Mouse (Mus musculus) limb, embryonic 11.5 days (tissue): Measurements from ENCODE around the gene Dchs2. TPM values are rescaled to one million over a fixed set of nuclear protein-coding genes. Genes with fewer than 3 reads are reported as not detected.

Source experiments
- ATAC-seq: fragments of 200-750 bp; cut with Nextera tagmentation; 2 replicates; pipeline ENCODE4 v1.8.0; 2017; ENCODE audit warnings: low read depth; ENCODE audit not compliant: insufficient number of reproducible peaks, low FRiP score, low TSS enrichment
- DNase-seq: peaks from one replicate; pipeline ENCODE4 v3.0.0-alpha.2; 2015; ENCODE audit warnings: low spot score
- H3K27ac ChIP-seq: fragments of 300-500 bp; sonication (generic); replicated peaks from 2 replicates; pipeline ENCODE4 v1.5.1; 2014; ENCODE audit warnings: low read depth, mild to moderate bottlenecking, low read length
- H3K27me3 ChIP-seq: fragments of 300-500 bp; sonication (generic); 2 replicates; pipeline ENCODE4 v1.6.1; 2014; ENCODE audit warnings: mild to moderate bottlenecking, low read length, mixed read lengths; ENCODE audit not compliant: control insufficient read depth, insufficient read depth
- H3K36me3 ChIP-seq: fragments of 300-500 bp; sonication (generic); 2 replicates; pipeline ENCODE4 v1.6.1; 2014; ENCODE audit warnings: mild to moderate bottlenecking, low read length, moderate library complexity, mixed read lengths; ENCODE audit not compliant: control insufficient read depth, insufficient read depth
- H3K4me1 ChIP-seq: fragments of 300-500 bp; sonication (generic); 2 replicates; pipeline ENCODE4 v1.6.1; 2014; ENCODE audit warnings: low read length, mixed read lengths; ENCODE audit not compliant: control insufficient read depth, insufficient read depth
- H3K4me2 ChIP-seq: fragments of 300-500 bp; sonication (generic); 2 replicates; pipeline ENCODE4 v1.6.1; 2014; ENCODE audit warnings: low read depth, mild to moderate bottlenecking, moderate library complexity; ENCODE audit not compliant: severe bottlenecking
- H3K4me3 ChIP-seq: fragments of 300-500 bp; sonication (generic); 2 replicates; pipeline ENCODE4 v1.5.1; 2014; ENCODE audit warnings: low read depth, low read length
- H3K9ac ChIP-seq: fragments of 300-500 bp; sonication (generic); 2 replicates; pipeline ENCODE4 v1.6.1; 2014; ENCODE audit warnings: mild to moderate bottlenecking, low read length
- H3K9me3 ChIP-seq: fragments of 300-500 bp; sonication (generic); 2 replicates; pipeline ENCODE4 v1.6.1; 2016; ENCODE audit warnings: low read length; ENCODE audit not compliant: control insufficient read depth
- WGBS: fragments of 180-500 bp; shearing (Covaris S2); extraction: QIAGEN DNeasy Blood & Tissue Kit; methylation state at CpG from one replicate; pipeline ENCODE4 v1.1.7; 2014; 5-methylcytosine and 5-hydroxymethylcytosine counted together
- polyA plus RNA-seq: library from polyadenylated mRNA; unstranded; fragments of >200 nt; fragmentation: Nextera tagmentation; extraction: Ambion mirVana; gene quantifications from 2 replicates; pipeline ENCODE4 v1.2.1, GENCODE M21; 2014

The Dchs2 gene
- 0.17 and 0.31 TPM in 2 replicates for polyA plus RNA-seq

GRCm38 (mm10) chr3:83127726-83128448, at the start of gene Dchs2:
Gene Dchs2 (plus strand): TSS chr3:83127948.
- Histone ChIP-seq H3K36me3 (no peaks in the 10 kb centered on the region), H3K9ac (peak within 1 kb of the TSS; percentile 58), H3K4me2 (peak within 1 kb of the TSS; percentile 94), H3K27me3 (peaks cover 47% of the 10 kb centered on the region), H3K4me1 (peaks cover 14% of the 10 kb centered on the region), H3K9me3 (no peaks in the 10 kb centered on the region), H3K27ac (no peak within 1 kb of the TSS), H3K4me3 (peak within 1 kb of the TSS; percentile 54)
- DNase-seq, result peak; percentile 59
- ATAC-seq, result peak; percentile 40; the same call in 1 of the 2 replicates
- WGBS, result under 1% methylated on average over 55 of the region's 55 CpGs

- 4% methylated on average over 11 of the region's 11 CpGs for WGBS
- 0 out of 2 replicates have a peak overlapping the region, but pooled peaks have one; percentile 16 for H3K4me3 ChIP-seq
- H3K27me3 ChIP-seq, result no peaks in the 10 kb centered on the region
- peak overlapping the region; percentile 48 for H3K4me2 ChIP-seq
- no peaks in the 10 kb centered on the region for H3K4me1 ChIP-seq
- peak; percentile 82 for DNase-seq
- no peak overlapping the region for H3K27ac ChIP-seq
- no peak overlapping the region for H3K9ac ChIP-seq
- no peaks in the 10 kb centered on the region for H3K9me3 ChIP-seq
- no peak for ATAC-seq
- H3K36me3 ChIP-seq, result no peaks in the 10 kb centered on the region
These were observed 47.1 kb upstream of the Dchs2 start for GRCm38 (mm10) chr3:83080567-83081055.

GRCm38 (mm10) chr3:83097586-83097985, 30.2 kb upstream of the Dchs2 start:
- no peak for ATAC-seq

GRCm38 (mm10) chr3:83098546-83099034, 29.2 kb upstream of the Dchs2 start:
- H3K9me3 ChIP-seq, result no peaks in the 10 kb centered on the region
- no peak overlapping the region for H3K27ac ChIP-seq
- ATAC-seq (no peak), DNase-seq (no peak)
- H3K4me1 ChIP-seq, result 0 out of 2 replicates have a peak, but pooled peaks cover 3% of the 10 kb centered on the region
- no peak overlapping the region for H3K9ac ChIP-seq
- H3K4me2 ChIP-seq, result 0 out of 2 replicates have a peak overlapping the region, but pooled peaks have one; percentile 7
- H3K4me3 ChIP-seq, result no peak overlapping the region
- WGBS, result 34% methylated on average over 14 of the region's 14 CpGs
- no peaks in the 10 kb centered on the region for H3K27me3 ChIP-seq
- no peaks in the 10 kb centered on the region for H3K36me3 ChIP-seq

More at GRCm38 (mm10) chr3:83097586-83097985, 30.2 kb upstream of the Dchs2 start:
- Histone ChIP-seq H3K9me3 (no peaks in the 10 kb centered on the region), H3K27me3 (no peaks in the 10 kb centered on the region), H3K9ac (no peak overlapping the region), H3K27ac (no peak overlapping the region), H3K4me2 (no peak overlapping the region), H3K4me1 (0 out of 2 replicates have a peak, but pooled peaks cover 3% of the 10 kb centered on the region), H3K4me3 (no peak overlapping the region), H3K36me3 (no peaks in the 10 kb centered on the region)
- 81% methylated on average over 6 of the region's 6 CpGs for WGBS
- DNase-seq, result no peak

GRCm38 (mm10) chr3:83099139-83099538, 28.6 kb upstream of the Dchs2 start:
- no peak overlapping the region for H3K4me2 ChIP-seq
- no peak overlapping the region for H3K4me3 ChIP-seq
- no peaks in the 10 kb centered on the region for H3K36me3 ChIP-seq
- DNase-seq, result no peak
- no peak overlapping the region for H3K9ac ChIP-seq
- ATAC-seq, result no peak
- no peak overlapping the region for H3K27ac ChIP-seq
- H3K4me1 ChIP-seq, result 0 out of 2 replicates have a peak, but pooled peaks cover 3% of the 10 kb centered on the region
- no peaks in the 10 kb centered on the region for H3K9me3 ChIP-seq
- H3K27me3 ChIP-seq, result no peaks in the 10 kb centered on the region
- 93% methylated on average over 1 of the region's 1 CpGs for WGBS

- H3K27me3 ChIP-seq, result no peaks in the 10 kb centered on the region
- WGBS, result 78% methylated on average over 6 of the region's 6 CpGs
- no peaks in the 10 kb centered on the region for H3K9me3 ChIP-seq
- H3K36me3 ChIP-seq, result no peaks in the 10 kb centered on the region
- no peak overlapping the region for H3K9ac ChIP-seq
- ATAC-seq (no peak), DNase-seq (no peak)
- no peak overlapping the region for H3K4me2 ChIP-seq
- no peak overlapping the region for H3K27ac ChIP-seq
- 0 out of 2 replicates have a peak, but pooled peaks cover 3% of the 10 kb centered on the region for H3K4me1 ChIP-seq
- H3K4me3 ChIP-seq, result no peak overlapping the region
These were observed 28.1 kb upstream of the Dchs2 start for GRCm38 (mm10) chr3:83099651-83100050.

- no peak for ATAC-seq
- H3K36me3 ChIP-seq, result no peaks in the 10 kb centered on the region
- no peak for DNase-seq
- no peaks in the 10 kb centered on the region for H3K27me3 ChIP-seq
- H3K27ac ChIP-seq, result no peak overlapping the region
- no peak overlapping the region for H3K9ac ChIP-seq
- no peak overlapping the region for H3K4me3 ChIP-seq
- no peaks in the 10 kb centered on the region for H3K9me3 ChIP-seq
- H3K4me2 ChIP-seq, result no peak overlapping the region
- 0 out of 2 replicates have a peak, but pooled peaks cover 3% of the 10 kb centered on the region for H3K4me1 ChIP-seq
- WGBS, result 94% methylated on average over 6 of the region's 6 CpGs
These were observed 25.5 kb upstream of the Dchs2 start for GRCm38 (mm10) chr3:83102286-83102685.

GRCm38 (mm10) chr3:83110163-83110562, 17.6 kb upstream of the Dchs2 start:
- Histone ChIP-seq H3K27me3 (no peaks in the 10 kb centered on the region), H3K4me2 (no peak overlapping the region), H3K36me3 (no peaks in the 10 kb centered on the region), H3K27ac (no peak overlapping the region), H3K9me3 (no peaks in the 10 kb centered on the region), H3K4me3 (no peak overlapping the region), H3K4me1 (peaks cover 5% of the 10 kb centered on the region), H3K9ac (no peak overlapping the region)
- WGBS, result 26% methylated on average over 4 of the region's 4 CpGs
- DNase-seq, result no peak
- ATAC-seq, result 0 out of 2 replicates have a peak, but pooled peaks have one; percentile 47
